Mouse (Mus musculus): ENCODE measurements around the gene Lca5l. TPM values are rescaled to one million over a fixed set of nuclear protein-coding genes. Genes with fewer than 3 reads are reported as not detected.

The Lca5l gene
- polyA plus RNA-seq, 1 experiment from 2014 or later: 1.1 TPM

DNA sequence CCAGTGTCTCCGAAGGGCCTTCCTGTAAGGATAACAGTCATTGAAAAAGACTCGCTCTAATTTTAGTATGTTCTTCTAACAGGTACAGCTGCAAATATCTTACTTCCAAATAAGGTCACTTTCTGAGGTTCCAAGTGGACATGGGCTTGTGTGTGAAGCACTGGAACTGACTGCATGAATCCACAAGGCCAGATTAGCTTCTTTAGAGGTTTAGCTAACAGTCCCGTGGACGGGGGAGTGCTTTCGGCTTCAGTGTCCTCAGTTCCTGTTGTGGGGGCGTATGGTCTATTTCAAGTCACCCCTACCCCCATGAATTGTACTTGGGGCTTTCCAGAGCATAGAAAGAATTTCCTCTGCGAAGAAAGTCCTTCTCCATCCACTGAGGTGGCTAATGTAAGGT lies 18.8 kb upstream of the Lca5l start:
- H3K27me3 ChIP-seq: no peaks in the 10 kb centered on the region
- H3K4me3 ChIP-seq: no peak overlapping the region
- no peak overlapping the region for H3K9ac ChIP-seq
- no peaks in the 10 kb centered on the region for H3K9me3 ChIP-seq (replicated peaks)
- H3K4me2 ChIP-seq: no peak overlapping the region
- no peaks in the 10 kb centered on the region for H3K4me1 ChIP-seq
- no peaks in the 10 kb centered on the region for H3K36me3 ChIP-seq (ENCODE audit: poor library complexity, severe bottlenecking)
- no peak overlapping the region for H3K27ac ChIP-seq
- WGBS: 84% methylated on average over 7 of the region's 7 CpGs
- no peak for ATAC-seq

GRCm38 (mm10) chr16:96209789-96210188 lies 17.7 kb upstream of the Lca5l start:
- no peaks in the 10 kb centered on the region for H3K27me3 ChIP-seq
- H3K36me3 ChIP-seq (ENCODE audit: poor library complexity, severe bottlenecking): no peaks in the 10 kb centered on the region
- H3K4me3 ChIP-seq: no peak overlapping the region
- H3K4me1 ChIP-seq: no peaks in the 10 kb centered on the region
- H3K9me3 ChIP-seq (replicated peaks): no peaks in the 10 kb centered on the region
- no peak for ATAC-seq
- no peak overlapping the region for H3K4me2 ChIP-seq
- no peak overlapping the region for H3K27ac ChIP-seq
- 82% methylated on average over 10 of the region's 10 CpGs for WGBS
- no peak overlapping the region for H3K9ac ChIP-seq

DNA sequence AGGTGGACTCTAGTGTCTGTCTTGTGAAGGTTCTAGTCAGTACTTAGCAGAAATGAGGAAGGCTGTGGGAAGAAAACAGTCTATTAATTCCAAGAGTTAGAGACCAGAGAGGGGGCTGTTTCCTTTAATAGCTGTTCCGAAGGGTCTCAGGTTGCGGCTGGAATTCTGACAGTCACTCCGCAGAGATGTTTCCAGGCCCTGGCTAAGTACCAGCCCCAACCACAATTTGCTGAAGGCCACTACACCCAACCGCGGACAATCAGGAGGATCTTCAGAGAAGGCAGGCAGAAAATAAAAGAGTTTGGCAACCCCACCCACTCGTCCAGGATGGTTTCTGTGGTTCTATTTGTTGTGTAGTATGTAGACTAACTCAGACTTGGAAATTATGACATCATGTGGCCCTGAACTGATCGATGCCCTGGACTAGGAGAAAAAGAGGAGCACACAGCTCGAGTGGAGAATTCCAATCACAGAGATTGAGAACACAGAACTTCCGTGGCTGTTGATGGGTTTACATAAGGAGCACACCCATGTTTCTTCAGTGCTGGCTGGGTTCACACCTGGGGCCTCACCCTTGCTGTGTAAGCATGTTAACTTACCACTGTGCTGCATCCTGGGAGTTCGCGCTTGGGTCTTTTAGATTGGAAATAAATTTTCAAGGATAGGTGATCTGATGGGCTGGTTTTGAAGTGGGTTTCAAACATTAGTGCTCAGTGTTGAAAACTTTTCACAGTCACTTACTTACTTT lies 9.6 kb upstream of the Lca5l start:
- ATAC-seq: no peak
- no peak overlapping the region for H3K4me2 ChIP-seq
- H3K27ac ChIP-seq: no peak overlapping the region
- WGBS: 85% methylated on average over 11 of the region's 11 CpGs
- H3K9me3 ChIP-seq (replicated peaks): no peaks in the 10 kb centered on the region
- peaks cover 12% of the 10 kb centered on the region for H3K4me1 ChIP-seq
- H3K27me3 ChIP-seq: no peaks in the 10 kb centered on the region
- no peak overlapping the region for H3K4me3 ChIP-seq
- no peak overlapping the region for H3K9ac ChIP-seq
- no peaks in the 10 kb centered on the region for H3K36me3 ChIP-seq (ENCODE audit: poor library complexity, severe bottlenecking)

DNA sequence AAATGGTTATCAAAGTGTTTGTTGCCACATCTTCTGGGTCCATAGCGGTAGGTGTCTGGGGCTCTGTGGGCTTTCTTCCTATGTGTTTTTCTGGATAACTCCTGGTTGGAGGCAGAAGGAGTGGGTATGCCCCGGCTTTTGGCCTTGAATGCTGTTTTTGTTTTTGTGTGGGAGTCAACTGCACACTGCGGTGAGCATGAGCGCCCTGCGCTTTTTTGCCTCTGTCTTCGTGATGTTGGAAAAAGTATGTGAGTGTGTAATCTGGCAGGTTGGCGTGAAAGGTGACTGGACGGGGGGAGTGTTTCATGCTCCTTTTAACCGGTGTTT lies 8.6 kb upstream of the Lca5l start:
- 33% methylated on average over 9 of the region's 9 CpGs for WGBS

GRCm38 (mm10) chr16:96199913-96200701 lies 8.0 kb upstream of the Lca5l start, which contains the start of gene Sh3bgr:
Sh3bgr (plus strand) TSS chr16:96200450.
- peak within 1 kb of the TSS; percentile 28 for H3K4me3 ChIP-seq

More for the DNA sequence above, 8.6 kb upstream of the Lca5l start:
- no peak for ATAC-seq
- H3K4me2 ChIP-seq: peak overlapping the region; percentile 62
- no peaks in the 10 kb centered on the region for H3K36me3 ChIP-seq (ENCODE audit: poor library complexity, severe bottlenecking)
- H3K9ac ChIP-seq: peak overlapping the region; percentile 56; the same call in 1 of the 2 replicates
- peaks cover 12% of the 10 kb centered on the region for H3K4me1 ChIP-seq
- peak overlapping the region; percentile 28 for H3K4me3 ChIP-seq
- no peak overlapping the region for H3K27ac ChIP-seq
- no peaks in the 10 kb centered on the region for H3K9me3 ChIP-seq (replicated peaks)
- no peaks in the 10 kb centered on the region for H3K27me3 ChIP-seq

GRCm38 (mm10) chr16:96187619-96188018 lies 4.5 kb downstream of the Lca5l start:
- H3K27me3 ChIP-seq: no peaks in the 10 kb centered on the region; the same call in 1 of the 2 replicates
- H3K9me3 ChIP-seq (replicated peaks): 0 out of 2 replicates have a peak, but pooled peaks cover 2% of the 10 kb centered on the region
- no peak overlapping the region for H3K9ac ChIP-seq
- no peak overlapping the region for H3K4me3 ChIP-seq
- H3K4me1 ChIP-seq: 0 out of 2 replicates have a peak, but pooled peaks cover 5% of the 10 kb centered on the region
- WGBS: 90% methylated on average over 5 of the region's 5 CpGs
- peaks cover 4% of the 10 kb centered on the region; the same call in 1 of the 2 replicates for H3K36me3 ChIP-seq (ENCODE audit: poor library complexity, severe bottlenecking)
- H3K27ac ChIP-seq: no peak overlapping the region
- no peak overlapping the region for H3K4me2 ChIP-seq
- no peak for ATAC-seq

More at GRCm38 (mm10) chr16:96199913-96200701, 8.0 kb upstream of the Lca5l start, which contains the start of gene Sh3bgr:
- H3K4me1 ChIP-seq: peaks cover 12% of the 10 kb centered on the region
- no peaks in the 10 kb centered on the region for H3K27me3 ChIP-seq
- WGBS: 8% methylated on average over 20 of the region's 20 CpGs
- H3K9me3 ChIP-seq (replicated peaks): no peaks in the 10 kb centered on the region
- H3K9ac ChIP-seq: peak within 1 kb of the TSS; percentile 56
- no peak within 1 kb of the TSS for H3K27ac ChIP-seq
- H3K4me2 ChIP-seq: peak within 1 kb of the TSS; percentile 62
- ATAC-seq: peak; percentile 65; the same call in 1 of the 2 replicates
- H3K36me3 ChIP-seq (ENCODE audit: poor library complexity, severe bottlenecking): no peaks in the 10 kb centered on the region

DNA sequence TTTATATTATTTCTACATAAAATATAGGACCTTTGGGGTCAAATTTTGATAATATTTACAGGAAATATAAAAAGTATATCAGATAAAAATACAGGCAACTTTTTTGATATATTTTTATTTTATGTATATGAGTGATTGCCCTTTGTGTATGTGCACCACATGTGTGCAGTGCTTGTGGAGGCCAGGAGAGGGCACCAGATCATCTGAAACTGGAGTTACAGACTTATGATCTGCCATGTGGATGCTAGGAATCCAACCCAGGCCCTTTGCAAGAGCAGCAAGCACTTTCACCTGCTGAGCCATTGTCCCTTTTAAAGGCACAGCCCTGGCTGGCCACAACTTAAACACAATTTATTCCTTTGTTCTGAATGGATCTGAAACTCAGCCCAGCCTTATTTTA lies 12.9 kb downstream of the Lca5l start:
- H3K4me1 ChIP-seq: no peaks in the 10 kb centered on the region
- H3K27me3 ChIP-seq: no peaks in the 10 kb centered on the region
- 0 out of 2 replicates have a peak, but pooled peaks cover 5% of the 10 kb centered on the region for H3K36me3 ChIP-seq (ENCODE audit: poor library complexity, severe bottlenecking)

GRCm38 (mm10) chr16:96175399-96175798 lies 16.7 kb downstream of the Lca5l start:
- Histone ChIP-seq H3K9me3 (replicated peaks) (no peaks in the 10 kb centered on the region), H3K27me3 (no peaks in the 10 kb centered on the region), H3K27ac (no peak overlapping the region), H3K4me1 (no peaks in the 10 kb centered on the region), H3K4me3 (no peak overlapping the region), H3K36me3 (ENCODE audit: poor library complexity, severe bottlenecking) (0 out of 2 replicates have a peak, but pooled peaks cover 5% of the 10 kb centered on the region), H3K9ac (no peak overlapping the region), H3K4me2 (no peak overlapping the region)
- WGBS: 43% methylated on average over 2 of the region's 2 CpGs
- ATAC-seq: peak; percentile 48; the same call in 1 of the 2 replicates

More for the DNA sequence above, 12.9 kb downstream of the Lca5l start:
- no peak overlapping the region for H3K4me2 ChIP-seq
- no peak overlapping the region for H3K27ac ChIP-seq
- no peak overlapping the region for H3K9ac ChIP-seq
- no peaks in the 10 kb centered on the region for H3K9me3 ChIP-seq (replicated peaks)
- no peak overlapping the region for H3K4me3 ChIP-seq
- no peak for ATAC-seq

DNA sequence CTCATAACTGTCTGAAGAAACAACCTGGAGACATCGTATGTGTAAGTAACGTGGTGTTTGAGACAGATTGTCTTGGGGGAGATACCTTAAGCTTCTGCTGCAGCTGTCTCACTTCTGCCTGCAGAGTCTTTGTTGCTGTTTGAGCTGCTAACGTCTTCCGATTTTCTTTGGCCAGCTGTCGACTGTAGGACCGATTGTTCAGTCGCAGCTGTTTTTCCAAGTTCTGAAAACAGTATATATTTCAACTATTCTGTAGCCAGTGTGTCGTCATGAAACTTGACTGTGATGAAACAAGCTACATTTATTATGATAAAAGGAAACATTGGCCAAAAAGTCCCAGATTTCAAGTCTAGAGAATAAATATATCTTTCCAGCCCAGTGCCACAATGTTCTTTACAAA lies 18.4 kb downstream of the Lca5l start:
- Histone ChIP-seq H3K9me3 (replicated peaks) (no peaks in the 10 kb centered on the region), H3K4me2 (no peak overlapping the region), H3K27ac (no peak overlapping the region), H3K4me1 (no peaks in the 10 kb centered on the region), H3K36me3 (ENCODE audit: poor library complexity, severe bottlenecking) (no peaks in the 10 kb centered on the region), H3K27me3 (no peaks in the 10 kb centered on the region), H3K4me3 (no peak overlapping the region), H3K9ac (no peak overlapping the region)
- 79% methylated on average over 8 of the region's 8 CpGs for WGBS
- no peak for ATAC-seq

DNA sequence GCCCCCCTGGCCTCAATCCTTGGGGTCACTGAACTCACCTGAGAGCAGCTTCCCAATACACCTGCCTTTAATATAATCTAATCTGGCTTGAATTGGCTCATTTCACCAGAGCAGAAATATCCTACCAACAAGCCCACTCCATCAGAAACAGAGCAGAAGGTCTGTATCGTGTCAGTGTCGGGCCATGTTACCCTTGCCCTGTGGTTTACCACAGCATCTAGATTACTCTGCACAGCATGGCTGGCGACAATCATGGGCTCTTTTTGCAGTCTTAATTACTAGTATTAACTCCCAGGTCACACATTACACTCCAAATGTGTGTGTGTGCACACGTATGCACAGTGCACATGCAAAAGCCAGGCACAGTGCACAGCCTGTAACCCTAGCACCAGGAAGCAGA lies 23.2 kb downstream of the Lca5l start:
- H3K27me3 ChIP-seq: no peaks in the 10 kb centered on the region
- H3K36me3 ChIP-seq (ENCODE audit: poor library complexity, severe bottlenecking): no peaks in the 10 kb centered on the region
- no peak overlapping the region for H3K9ac ChIP-seq
- no peak overlapping the region for H3K4me3 ChIP-seq
- 88% methylated on average over 4 of the region's 4 CpGs for WGBS
- no peaks in the 10 kb centered on the region for H3K4me1 ChIP-seq
- no peaks in the 10 kb centered on the region for H3K9me3 ChIP-seq (replicated peaks)
- no peak for ATAC-seq
- no peak overlapping the region for H3K4me2 ChIP-seq
- H3K27ac ChIP-seq: no peak overlapping the region

- ATAC-seq: peak; percentile 48; the same call in 1 of the 2 replicates
- no peak overlapping the region for H3K4me2 ChIP-seq
- H3K4me1 ChIP-seq: no peaks in the 10 kb centered on the region
- 79% methylated on average over 4 of the region's 4 CpGs for WGBS
- no peaks in the 10 kb centered on the region for H3K27me3 ChIP-seq
- no peaks in the 10 kb centered on the region for H3K36me3 ChIP-seq (ENCODE audit: poor library complexity, severe bottlenecking)
- H3K27ac ChIP-seq: peak overlapping the region; percentile 15; the same call in 1 of the 2 replicates
- H3K9me3 ChIP-seq (replicated peaks): no peaks in the 10 kb centered on the region
- H3K9ac ChIP-seq: no peak overlapping the region
- no peak overlapping the region for H3K4me3 ChIP-seq
Measured at GRCm38 (mm10) chr16:96165723-96166264, 26.3 kb downstream of the Lca5l start.

DNA sequence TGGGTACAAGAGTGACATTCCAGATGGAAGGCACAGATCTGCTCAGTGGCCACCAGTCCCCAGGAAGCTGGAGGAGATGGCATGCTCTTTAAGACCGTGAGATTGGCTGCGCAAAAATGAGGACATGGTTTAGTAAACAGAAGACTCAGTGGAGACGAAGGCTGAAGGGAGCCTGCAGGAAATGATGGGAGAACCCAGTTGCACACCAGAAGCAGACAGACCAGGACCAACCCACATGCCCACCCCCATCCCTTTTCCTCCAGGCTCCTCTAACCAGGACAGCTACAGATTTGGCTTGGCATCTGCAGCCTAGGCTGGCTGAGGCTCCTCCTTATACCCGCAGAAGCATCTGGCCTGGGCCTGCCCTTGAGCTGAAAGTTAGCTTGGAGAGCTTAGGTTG lies 30.7 kb downstream of the Lca5l start:
- Histone ChIP-seq H3K4me2 (no peak overlapping the region), H3K36me3 (ENCODE audit: poor library complexity, severe bottlenecking) (peaks cover 11% of the 10 kb centered on the region; the same call in 1 of the 2 replicates), H3K4me1 (peaks cover 18% of the 10 kb centered on the region), H3K27ac (no peak overlapping the region), H3K27me3 (no peaks in the 10 kb centered on the region), H3K4me3 (no peak overlapping the region), H3K9me3 (replicated peaks) (no peaks in the 10 kb centered on the region), H3K9ac (no peak overlapping the region)
- no peak for ATAC-seq
- WGBS: 94% methylated on average over 4 of the region's 4 CpGs
